Mouse (Mus musculus) bone marrow, adult 2 months (tissue): ENCODE data around the gene Mapk1ip1.

ENCODE experiments used
- CTCF ChIP-seq: fragments of 200-500 bp; IDR thresholded peaks from 2 replicates; pipeline ENCODE4 v1.5.1; 2011; ENCODE audit warnings: low read length, control low read depth; ENCODE audit not compliant: control insufficient read depth, insufficient read depth
- POLR2A ChIP-seq: fragments of 200-500 bp; IDR thresholded peaks from 2 replicates; pipeline ENCODE4 v1.6.1; 2011; ENCODE audit warnings: low read depth, mild to moderate bottlenecking, control low read depth, low read length, borderline replicate concordance; ENCODE audit not compliant: control insufficient read depth

DNA sequence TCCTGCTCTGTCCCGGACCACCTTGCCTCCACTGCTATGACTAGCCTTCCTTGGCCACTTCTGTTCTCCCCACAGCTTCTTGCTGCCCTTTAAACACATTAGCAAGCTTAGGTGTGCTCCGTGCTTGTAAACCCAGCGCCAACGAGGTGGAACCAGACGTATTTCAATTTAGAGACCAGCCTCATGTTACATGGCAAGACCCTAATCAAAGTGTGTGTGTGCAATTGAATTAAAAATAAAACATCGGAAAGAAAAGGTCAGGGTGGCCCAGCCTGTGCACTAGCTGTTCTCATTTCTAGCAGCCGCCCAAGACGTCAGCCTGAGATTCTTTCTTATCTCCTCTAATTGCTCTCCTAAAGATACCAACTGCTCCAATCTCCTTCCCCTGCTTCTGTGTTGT, 962 bp downstream of the Mapk1ip1 start:
- TF ChIP-seq CTCF (no peak), POLR2A (no peak)
